Mouse (Mus musculus): ENCODE results near the gene Olfr805.

Gene Olfr805

DNA sequence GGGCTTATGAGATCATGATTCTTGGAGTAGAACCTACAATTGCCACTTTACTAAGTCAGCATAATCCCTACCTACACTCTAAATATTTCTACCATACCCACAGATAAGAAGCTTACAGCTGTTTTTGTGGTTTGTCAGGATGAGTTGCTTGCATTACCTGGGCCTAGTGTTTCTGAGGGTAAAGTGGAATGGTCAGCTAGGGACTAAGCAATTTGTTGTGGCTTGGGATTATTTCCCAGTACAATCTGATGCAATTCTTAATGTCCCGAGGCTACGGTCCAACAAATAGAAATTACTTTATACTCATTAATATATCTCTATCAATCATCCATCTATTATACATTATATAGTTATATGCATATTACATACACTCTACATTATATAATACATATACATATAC, at the start of gene Olfr805:
Gene Olfr805, minus strand, starts transcription at position 101 of the 400 bp plus-strand sequence.
- DNase-seq (ENCODE audit: low spot score in 2 of 2), result no peak

DNA sequence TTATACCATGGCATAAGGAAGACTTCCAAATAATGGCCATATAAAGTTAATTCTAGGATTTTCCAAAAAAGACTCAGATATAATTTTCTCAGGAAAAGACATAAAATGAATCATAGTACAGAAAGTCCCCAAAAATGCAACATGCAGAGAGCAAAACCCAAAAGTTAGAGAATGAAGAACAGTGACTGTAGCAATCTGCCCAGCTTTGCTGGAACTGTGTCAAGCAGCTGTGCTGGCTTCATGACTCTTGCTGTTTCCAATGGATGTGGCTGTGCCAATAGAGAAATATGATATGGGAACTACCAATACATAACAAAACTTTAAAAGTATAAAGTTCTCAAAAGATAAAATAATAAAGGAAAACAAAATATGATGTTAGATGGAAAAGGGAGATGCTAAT, 48.9 kb upstream of the Olfr805 start:
- DNase-seq (ENCODE audit: low spot score in 2 of 2), result no peak

DNA sequence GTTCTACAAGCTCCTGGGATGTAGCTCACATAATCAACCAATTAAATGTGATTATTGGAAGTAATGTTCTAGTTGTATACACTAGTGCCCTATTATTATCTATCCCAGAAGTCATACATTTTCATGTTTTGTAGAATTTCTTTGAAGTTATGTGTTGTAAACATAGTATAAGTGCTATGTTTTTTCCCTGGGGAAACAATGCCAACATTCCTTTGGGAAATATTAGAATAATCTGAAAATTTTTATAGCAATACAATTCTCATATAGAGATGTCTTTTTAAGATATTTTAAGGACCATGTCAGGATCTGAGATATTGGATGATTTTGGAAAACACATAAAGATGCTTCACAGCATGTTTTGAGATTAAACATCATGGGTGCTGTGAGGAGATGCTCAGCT, 45.2 kb upstream of the Olfr805 start, which contains the start of gene Olfr809:
Gene Olfr809, plus strand, starts transcription at position 301 of the 400 bp plus-strand sequence.
- DNase-seq (ENCODE audit: low spot score in 2 of 2), result no peak

DNA sequence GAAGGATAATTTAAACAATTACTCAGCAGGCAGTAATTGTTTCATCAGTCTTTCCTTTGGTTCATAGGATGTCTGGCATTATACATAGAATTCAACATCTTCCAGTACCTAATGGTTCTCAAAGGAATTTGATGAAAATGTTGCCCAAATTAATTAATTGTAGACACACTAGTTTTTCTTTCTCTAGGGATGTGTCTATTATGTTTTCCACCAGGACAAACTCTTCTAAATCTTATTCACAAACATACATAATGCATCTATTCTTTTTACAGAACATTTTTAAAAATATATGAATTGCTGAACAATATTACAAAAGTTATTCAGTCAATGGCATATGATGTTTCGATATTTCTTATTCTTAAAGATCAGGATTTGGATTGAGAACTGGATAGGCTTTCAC, 36.0 kb upstream of the Olfr805 start, which contains the start of gene Olfr808:
Gene Olfr808, plus strand, starts transcription at position 301 of the 400 bp plus-strand sequence.
- DNase-seq (ENCODE audit: low spot score in 2 of 2), result no peak

DNA sequence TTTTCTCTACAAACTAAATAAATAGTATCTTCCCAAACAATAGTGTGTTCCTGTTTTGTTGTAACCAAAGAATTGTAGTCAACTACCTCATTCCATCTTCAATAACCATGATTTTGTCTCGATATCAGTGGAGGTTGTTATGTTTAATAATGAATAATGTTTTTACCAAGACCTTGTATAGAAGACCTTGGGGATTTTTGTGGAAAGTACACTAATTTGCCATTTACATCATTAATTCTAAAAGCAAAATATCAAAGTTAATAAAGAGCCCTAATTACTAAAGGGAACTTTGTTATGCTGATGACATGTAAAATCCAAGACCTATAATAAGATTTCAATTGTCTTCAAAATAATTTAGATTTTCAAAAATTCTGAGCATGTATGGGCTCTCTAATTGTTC, 28.5 kb upstream of the Olfr805 start, which contains the start of gene Olfr807:
Gene Olfr807, minus strand, starts transcription at position 101 of the 400 bp plus-strand sequence.
- DNase-seq (ENCODE audit: low spot score in 2 of 2), result no peak

DNA sequence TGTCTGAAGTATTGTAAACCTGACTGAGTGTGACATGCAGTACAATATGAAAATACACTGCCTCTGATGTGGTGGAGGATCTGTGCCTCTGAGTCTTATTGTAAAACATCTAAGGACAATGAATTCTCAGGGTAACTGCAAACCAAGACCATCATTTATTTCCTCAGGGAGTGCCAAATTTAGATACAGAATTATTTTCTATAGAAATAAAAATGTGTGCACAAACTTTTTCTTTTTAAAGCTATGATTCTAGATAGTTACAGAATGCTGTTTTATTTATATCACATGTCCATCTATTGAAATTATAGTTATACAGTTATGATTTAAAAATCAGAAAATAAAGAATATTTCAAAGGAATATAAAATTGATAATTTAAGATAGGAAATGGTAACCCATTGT, 12.6 kb upstream of the Olfr805 start, which contains the start of gene Olfr806:
Gene Olfr806, minus strand, starts transcription at position 101 of the 400 bp plus-strand sequence.
- DNase-seq (ENCODE audit: low spot score in 2 of 2), result no peak

DNA sequence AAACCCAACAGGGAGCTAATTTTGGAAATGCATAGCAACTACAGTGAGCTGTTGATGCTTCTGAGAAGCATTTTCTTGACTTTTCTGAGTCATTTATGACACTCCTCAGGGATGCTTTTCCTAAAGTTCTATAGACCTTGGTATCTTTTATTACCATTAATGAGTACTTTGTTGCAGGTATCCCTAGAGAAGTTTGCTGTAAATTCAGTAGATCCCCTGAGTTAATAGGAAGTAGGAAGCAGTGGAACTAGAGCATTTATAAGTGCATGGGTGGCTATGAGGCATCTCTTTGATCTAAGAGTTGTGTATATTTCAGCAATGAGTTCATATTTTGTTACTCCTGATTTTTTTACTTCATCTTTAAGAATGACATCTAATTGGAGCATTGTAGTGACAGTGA, 26.3 kb downstream of the Olfr805 start, which contains the start of gene Olfr804:
Gene Olfr804, plus strand, starts transcription at position 301 of the 400 bp plus-strand sequence.
- no peak for DNase-seq (ENCODE audit: low spot score in 2 of 2)

DNA sequence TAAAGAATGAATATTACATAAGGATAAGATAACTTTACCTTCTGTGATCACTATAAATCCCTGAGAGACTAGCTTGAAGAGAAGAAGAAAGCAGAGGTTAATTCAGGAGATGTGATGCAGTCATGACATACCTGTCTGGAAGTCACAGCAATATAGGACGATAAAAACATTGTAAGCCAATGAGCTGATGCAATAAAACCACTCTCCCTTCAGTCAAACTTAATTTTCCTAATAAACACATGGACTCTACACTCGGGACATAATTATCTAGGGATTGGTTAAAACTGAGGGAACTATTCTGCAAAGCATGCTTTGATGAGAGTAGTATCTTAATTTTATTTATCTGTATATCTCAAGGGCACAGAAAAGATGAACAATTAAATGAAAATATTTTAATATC, 35.0 kb downstream of the Olfr805 start, which contains the start of gene Olfr803:
Gene Olfr803, minus strand, starts transcription at position 101 of the 400 bp plus-strand sequence.
- DNase-seq (ENCODE audit: low spot score in 2 of 2), result no peak

DNA sequence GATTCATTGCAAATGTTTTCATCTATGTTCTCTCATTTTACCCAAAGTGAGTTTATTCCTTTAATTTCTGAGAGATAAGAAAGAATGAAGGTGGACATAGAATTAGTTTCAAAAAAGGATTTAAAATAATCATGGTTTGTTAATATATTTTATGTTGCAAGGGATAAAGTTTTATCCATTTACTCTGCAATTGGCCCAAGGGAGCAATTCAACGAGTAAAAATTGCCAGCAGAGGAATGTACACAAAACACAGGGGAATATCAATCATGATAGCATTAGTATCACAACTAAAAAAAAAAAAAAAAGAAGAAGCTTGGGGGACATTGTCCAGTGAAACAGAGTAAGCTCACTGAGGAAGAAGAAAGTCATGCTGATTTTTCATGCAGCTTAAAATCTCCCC, 41.1 kb downstream of the Olfr805 start, which contains the start of gene Olfr802:
Gene Olfr802, minus strand, starts transcription at position 101 of the 400 bp plus-strand sequence.
- no peak for DNase-seq (ENCODE audit: low spot score in 2 of 2)

DNA sequence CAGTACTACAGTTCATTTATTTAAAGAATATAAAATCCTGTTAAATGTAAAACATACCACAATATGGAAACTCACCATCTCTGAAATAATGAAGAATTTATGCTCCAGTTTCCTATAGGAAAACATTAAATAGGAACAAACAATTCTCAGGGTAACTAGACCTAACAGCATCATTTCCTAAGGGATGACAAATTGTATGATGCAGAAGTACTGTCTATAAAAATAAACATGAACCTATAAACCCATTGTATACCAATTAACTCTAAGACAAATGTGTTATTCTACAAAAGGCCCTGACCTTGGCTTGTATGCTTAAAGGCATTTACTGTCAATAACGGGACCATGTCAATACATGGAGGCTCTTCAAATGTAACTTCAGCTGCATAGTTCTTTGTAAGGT, 55.4 kb downstream of the Olfr805 start, which contains the start of gene Olfr801:
Gene Olfr801, minus strand, starts transcription at position 101 of the 400 bp plus-strand sequence.
- DNase-seq (ENCODE audit: low spot score in 2 of 2), result no peak

Data from frontal cortex, postnatal 14 days (tissue).